Mouse (Mus musculus): ENCODE measurements around the gene Rras2. TPM values are rescaled to one million over a fixed set of nuclear protein-coding genes. Genes with fewer than 3 reads are reported as not detected.

Rras2 gene
- 10 to 100 TPM; 15.3 to 15.7 TPM for total RNA-seq (2021)
- long read RNA-seq, experiment 1, transcript Rras2-201 (6 exons, 2,275 nt), result major isoform, 5 of 6 reads
- long read RNA-seq, experiment 1, partial matches to known transcripts, result 0 of 6 reads
- long read RNA-seq, experiment 1, other reads (novel, unspliced or antisense), result 1 of 6 reads
- long read RNA-seq, experiment 2, transcript Rras2-201 (6 exons, 2,275 nt), result major isoform, 8 of 9 reads
- long read RNA-seq, experiment 2, partial matches to known transcripts, result 1 of 9 reads
- long read RNA-seq, experiment 2, other reads (novel, unspliced or antisense), result 0 of 9 reads

DNA sequence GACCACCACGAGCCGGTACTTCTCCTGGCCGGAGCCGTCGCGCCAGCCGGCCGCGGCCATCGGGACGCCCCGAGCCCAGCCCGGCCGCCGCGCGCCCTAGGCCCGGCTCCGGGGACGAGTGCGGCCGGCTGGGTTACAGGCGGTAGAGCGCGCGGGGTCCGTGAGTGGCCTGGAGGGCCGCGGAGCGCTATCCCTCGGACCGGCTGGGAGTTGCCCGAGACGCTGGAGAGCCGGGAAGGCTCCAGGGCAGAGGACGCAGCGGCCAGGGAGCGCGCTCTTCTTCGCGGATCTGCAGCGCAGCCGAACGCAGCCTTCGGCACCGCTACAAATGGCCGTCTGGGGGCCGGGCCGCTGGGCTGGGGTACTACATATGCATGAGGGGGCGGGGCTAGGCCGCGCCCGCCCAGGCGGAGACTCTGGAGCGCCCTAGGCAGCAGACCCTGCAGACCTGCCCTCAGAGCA, at the start of gene Rras2:
Rras2 (minus strand) TSS at position 338 of the 462 bp plus-strand sequence.
- intact Hi-C loops (cut with DNase I), result loop anchor here (5.0 kb wide), 3 partner anchors 45 to 95 kb away; no protein-coding TSS in a partner anchor
- DNase-seq, result peak; percentile 78 to 81

DNA sequence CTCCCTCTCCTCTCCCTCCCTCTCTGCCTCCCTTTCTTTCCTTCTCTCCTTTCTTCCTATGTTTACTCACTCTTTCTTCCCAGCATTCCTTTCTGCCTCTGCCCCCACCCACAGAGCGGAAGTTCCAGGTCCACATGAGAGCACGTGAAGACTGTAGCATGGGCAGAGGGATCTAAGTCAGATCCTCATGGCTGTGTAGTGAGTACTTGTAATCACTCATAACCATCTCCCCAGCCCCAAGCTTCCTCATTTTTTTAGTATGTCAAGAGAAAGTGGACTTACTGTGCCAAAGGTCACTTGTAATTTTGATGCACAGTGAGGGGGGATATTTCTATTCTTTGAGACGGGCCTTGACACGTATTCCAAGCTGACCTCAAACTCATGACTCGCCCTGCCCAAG, 45.4 kb upstream of the Rras2 start:
- no peak for DNase-seq
- intact Hi-C loops (cut with DNase I), result no loop called here

DNA sequence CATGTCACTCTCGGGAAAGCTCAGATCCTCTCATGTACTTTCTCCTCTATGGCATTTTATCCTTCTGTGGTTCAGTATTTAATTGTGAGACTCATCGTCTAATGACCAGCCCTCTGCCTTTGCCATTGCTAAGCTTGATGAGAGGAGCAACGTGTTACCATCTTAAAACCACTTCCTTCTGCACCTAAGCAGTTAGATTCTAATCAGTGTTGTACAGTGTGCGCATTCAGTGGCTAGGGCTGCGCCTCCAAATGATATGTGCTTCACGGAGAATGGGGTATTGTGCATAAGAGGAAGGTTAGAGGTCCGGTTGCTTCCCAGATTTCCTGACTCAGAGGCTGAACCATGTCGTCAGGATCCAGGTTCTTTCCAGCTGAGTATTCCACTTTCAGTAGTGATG, 43.5 kb upstream of the Rras2 start:
- intact Hi-C loops (cut with DNase I), result no loop called here
- no peak for DNase-seq

- intact Hi-C loops (cut with DNase I), result no loop called here
- DNase-seq, result no peak
These were observed 40.2 kb upstream of the Rras2 start for GRCm38 (mm10) chr7:114157716-114158278.

DNA sequence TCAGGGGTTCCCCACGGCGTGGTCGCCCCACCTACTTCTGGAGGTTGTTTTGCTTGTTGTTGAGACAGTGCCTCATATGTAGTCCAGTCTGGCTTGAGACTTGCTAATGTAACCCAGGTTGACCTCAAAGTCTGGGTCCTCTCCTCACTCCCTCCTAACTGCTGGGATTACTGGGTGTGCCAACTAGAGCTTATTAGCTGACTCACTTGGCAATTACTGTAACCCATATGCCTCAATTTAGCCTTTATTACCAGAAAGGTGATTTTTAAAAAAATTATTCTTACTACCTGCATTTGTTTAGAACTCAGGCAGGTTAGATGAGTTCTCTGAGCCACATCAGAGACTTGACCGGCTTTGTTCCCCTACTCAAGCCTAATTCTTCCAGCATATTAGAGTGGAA, 38.8 kb upstream of the Rras2 start:
- no peak for DNase-seq
- intact Hi-C loops (cut with DNase I), result no loop called here

- DNase-seq, result no peak
- intact Hi-C loops (cut with DNase I), result no loop called here
These were observed 37.7 kb upstream of the Rras2 start for GRCm38 (mm10) chr7:114155053-114155865.

DNA sequence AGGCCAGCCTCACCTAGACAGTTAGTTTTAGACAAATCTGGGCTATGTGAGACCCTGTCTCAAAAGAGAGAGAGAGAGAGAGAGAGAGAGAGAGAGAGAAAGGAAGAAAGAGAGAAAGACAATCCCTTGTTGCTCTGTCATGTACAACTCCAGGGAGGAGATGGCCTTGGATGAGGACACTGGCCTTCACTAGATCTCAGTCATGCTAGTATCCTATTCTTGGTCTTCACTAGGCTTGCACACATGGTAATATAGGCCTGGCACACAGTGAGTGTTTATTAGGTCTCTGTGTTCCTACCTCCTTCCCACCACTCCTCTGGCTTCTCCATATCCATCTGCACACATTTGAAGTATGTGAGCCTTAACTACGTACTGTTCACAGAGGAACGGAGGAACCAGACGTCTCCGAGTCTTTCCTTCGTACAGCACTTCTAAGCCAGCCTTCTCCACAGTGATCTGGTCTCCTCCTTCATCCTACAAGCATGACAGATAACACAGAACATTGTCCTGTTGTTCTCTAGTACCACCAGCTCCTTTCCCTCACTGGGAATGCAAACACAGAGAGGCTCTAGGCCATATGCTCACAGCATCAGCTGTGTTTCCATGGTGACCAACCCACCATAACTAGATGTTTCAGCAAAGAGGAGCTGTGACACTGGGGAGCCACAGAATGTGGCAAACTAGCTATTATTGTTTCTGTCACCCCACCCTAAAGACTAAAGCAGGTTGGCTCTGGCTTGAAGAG, 33.6 kb upstream of the Rras2 start:
- DNase-seq, result no peak
- intact Hi-C loops (cut with DNase I), result no loop called here

- intact Hi-C loops (cut with DNase I), result no loop called here
- no peak for DNase-seq
These were observed 32.0 kb upstream of the Rras2 start for GRCm38 (mm10) chr7:114149564-114149963.

DNA sequence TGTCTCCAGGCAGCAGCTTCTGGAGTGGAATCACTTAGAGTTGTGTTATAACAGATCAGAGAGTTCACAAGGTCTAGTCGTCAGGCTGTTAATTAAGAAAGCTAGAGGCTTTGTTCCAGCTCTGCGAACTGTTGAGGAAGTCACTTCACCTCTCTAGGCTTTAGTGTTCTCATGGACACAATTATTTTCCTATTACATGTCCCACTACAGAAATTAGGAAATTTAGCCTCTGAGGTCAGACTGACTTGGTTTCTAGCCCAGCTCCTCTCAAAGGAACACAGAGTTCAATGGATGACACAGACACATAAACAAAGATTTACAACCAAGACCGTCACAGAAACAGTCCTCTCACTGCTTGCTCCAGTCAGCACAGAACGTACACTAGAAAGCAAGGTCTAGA, 31.6 kb upstream of the Rras2 start:
- intact Hi-C loops (cut with DNase I), result no loop called here

DNA sequence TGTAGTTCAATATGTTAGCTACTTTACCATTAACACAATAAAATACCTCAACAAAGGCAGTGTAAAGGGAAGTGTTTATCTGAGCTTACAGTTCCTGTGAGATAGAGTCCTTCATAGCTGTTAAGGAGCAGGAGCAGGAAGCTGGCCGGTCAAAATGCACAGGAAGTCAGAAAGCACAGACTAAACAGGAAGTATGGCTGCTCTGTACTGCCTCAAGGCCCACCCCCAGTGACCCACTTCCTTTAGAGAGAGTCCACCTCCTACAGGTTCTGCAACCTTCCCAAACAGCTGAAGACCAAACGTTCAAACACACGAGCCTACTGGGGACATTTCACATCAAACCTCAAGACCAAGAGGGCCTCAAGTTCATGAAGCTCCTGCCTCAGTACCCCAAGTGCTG, 28.3 kb upstream of the Rras2 start:
- intact Hi-C loops (cut with DNase I), result no loop called here
- DNase-seq, result no peak

More for the DNA sequence above, 31.6 kb upstream of the Rras2 start:
- no peak for DNase-seq

GRCm38 (mm10) chr7:114142151-114142798, 24.7 kb upstream of the Rras2 start:
- intact Hi-C loops (cut with DNase I), result no loop called here
- no peak for DNase-seq

GRCm38 (mm10) chr7:114140026-114140425, 22.4 kb upstream of the Rras2 start:
- DNase-seq, result no peak
- intact Hi-C loops (cut with DNase I), result no loop called here

- intact Hi-C loops (cut with DNase I), result no loop called here
- no peak for DNase-seq
These were observed 21.8 kb upstream of the Rras2 start for GRCm38 (mm10) chr7:114139400-114139799.

- intact Hi-C loops (cut with DNase I), result no loop called here
- DNase-seq, result no peak
These were observed 20.7 kb upstream of the Rras2 start for GRCm38 (mm10) chr7:114138261-114138660.

DNA sequence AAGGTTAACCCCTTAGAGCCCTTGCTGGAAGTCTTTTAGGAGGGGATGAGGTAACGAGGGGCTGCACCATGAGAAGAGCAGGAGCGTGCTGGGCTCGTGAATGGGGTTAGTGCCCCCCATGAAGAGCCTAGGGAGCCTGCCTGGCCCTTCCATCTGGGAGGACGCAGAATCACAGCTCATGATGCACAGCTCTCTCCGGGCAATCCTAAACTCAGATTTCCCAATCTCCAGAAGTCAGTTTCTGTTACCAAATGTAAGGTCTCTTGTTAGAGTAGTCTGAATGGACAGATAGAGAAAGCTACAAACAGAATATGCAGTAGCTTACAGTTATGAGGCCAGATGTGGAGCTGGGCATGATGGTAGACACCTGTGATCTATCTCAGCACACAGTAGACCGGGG, 17.6 kb upstream of the Rras2 start:
- intact Hi-C loops (cut with DNase I), result no loop called here
- DNase-seq, result no peak

DNA sequence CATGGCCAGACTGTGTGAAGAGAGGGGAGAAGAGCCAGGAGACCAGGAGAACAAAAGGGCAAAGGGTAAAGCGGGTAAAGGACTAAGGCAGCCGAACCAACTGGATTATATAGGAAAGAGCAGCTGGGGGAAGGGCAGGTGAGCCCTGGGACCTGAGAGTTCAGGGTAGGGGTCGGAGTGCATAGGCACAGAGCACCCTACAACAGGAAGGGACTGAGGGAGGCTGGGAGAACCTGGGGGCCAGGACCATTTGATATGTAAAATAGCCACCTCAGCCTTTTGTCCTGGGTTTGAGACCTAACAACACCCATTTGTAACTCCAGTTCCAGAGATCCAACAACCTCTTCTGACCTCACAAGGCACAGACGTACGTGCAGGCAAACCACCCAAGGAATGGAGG, 16.4 kb upstream of the Rras2 start:
- intact Hi-C loops (cut with DNase I), result no loop called here
- no peak for DNase-seq

- intact Hi-C loops (cut with DNase I), result no loop called here
- no peak for DNase-seq
These were observed 14.7 kb upstream of the Rras2 start for GRCm38 (mm10) chr7:114132316-114132715.

DNA sequence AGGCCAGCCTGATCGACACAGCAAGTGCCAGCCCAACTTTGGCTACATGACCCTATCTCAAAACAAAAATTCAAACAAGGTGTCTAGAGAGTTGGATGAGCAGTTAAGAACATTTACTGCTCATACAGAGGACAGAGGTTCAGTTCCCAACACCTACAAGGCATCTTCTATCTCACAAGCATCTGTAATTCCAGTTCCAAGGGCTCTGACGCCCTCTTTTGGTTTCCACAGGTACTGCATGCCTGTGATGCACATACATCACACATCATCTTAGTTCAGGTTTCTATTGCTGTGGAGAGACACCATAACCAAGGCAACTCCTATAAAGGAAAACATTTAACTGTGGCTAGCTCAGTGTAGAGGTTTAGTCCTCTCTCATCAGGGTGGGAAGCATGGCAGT, 11.7 kb upstream of the Rras2 start:
- intact Hi-C loops (cut with DNase I), result no loop called here
- no peak for DNase-seq

GRCm38 (mm10) chr7:114118180-114118579, 599 bp upstream of the Rras2 start:
- no peak for DNase-seq
- intact Hi-C loops (cut with DNase I), result loop anchor here (5.0 kb wide), 3 partner anchors 46 to 94 kb away; no protein-coding TSS in a partner anchor

DNA sequence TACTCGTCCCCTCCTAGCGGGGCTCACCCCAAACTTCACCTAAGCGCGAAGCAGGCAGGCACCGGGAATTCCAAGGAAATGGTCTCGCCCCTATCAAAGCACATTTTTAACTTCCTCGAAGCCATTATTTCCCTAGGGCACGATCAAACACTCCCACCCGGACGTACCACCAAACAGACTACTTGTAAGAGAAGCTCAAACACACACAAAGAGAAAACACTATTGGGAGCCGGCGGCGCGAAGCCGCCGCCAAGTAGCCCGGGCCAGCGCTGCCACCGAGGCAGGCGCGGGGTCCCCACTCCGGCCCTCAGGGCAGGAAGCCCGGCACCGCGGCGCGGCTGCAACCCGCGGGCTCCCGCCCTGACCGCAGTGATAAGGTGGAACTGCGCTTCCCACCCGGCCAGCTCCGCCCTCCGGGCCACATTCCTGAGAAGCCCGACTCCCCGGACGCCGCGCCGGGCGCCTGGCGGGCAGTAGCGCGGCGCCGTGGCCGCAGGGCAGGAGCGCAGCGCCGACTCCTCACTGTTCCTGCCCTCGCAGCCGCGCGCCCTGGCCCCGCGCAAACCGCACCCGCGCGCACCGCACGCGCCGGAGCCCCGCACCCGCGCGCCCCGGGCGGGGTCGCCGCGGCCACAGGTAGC, 750 bp downstream of the Rras2 start:
- intact Hi-C loops (cut with DNase I), result loop anchor here (5.0 kb wide), 3 partner anchors 45 to 95 kb away; no protein-coding TSS in a partner anchor
- DNase-seq, result peak; percentile 45 to 46
